Mouse (Mus musculus): ENCODE data around the gene Ift140. TPM values are rescaled to one million over a fixed set of nuclear protein-coding genes. Genes with fewer than 3 reads are reported as not detected.
A peak's percentile ranks its signal among the peaks of the same experiment; 100 is the strongest.
"Not testable (repeated sequence)": the region's sequence is repeated elsewhere in the genome, so short reads cannot be mapped to it uniquely, and the experiment has no call there.

The Ift140 gene
- polyA plus RNA-seq, 1 experiment from 2014 or later, result 26.5 TPM

GRCm38 (mm10) chr17:25120406-25120805 is 104.5 kb downstream of the Ift140 start, which contains the start of gene Ptx4:
Gene Ptx4 (plus strand): TSS chr17:25120760.
- Histone ChIP-seq H3K36me3 (no peaks in the 10 kb centered on the region), H3K4me2 (no peak within 1 kb of the TSS), H3K27me3 (no peaks in the 10 kb centered on the region), H3K9me3 (no peaks in the 10 kb centered on the region), H3K27ac (no peak within 1 kb of the TSS), H3K9ac (replicated peaks) (no peak within 1 kb of the TSS), H3K4me3 (replicated peaks) (no peak within 1 kb of the TSS), H3K4me1 (replicated peaks) (no peaks in the 10 kb centered on the region; the same call in 1 of the 2 replicates)
- no peak for ATAC-seq (ENCODE audit: insufficient number of reproducible peaks, insufficient read depth, low FRiP score, low TSS enrichment, low read depth)
- 7% methylated on average over 3 of the region's 3 CpGs for WGBS

GRCm38 (mm10) chr17:25123979-25124378 is 108.1 kb downstream of the Ift140 start:
- Histone ChIP-seq H3K4me1 (replicated peaks) (no peaks in the 10 kb centered on the region), H3K4me2 (no peak overlapping the region), H3K27ac (no peak overlapping the region), H3K4me3 (replicated peaks) (no peak overlapping the region), H3K36me3 (no peaks in the 10 kb centered on the region), H3K9me3 (no peaks in the 10 kb centered on the region), H3K9ac (replicated peaks) (no peak overlapping the region), H3K27me3 (no peaks in the 10 kb centered on the region)
- no peak for ATAC-seq (ENCODE audit: insufficient number of reproducible peaks, insufficient read depth, low FRiP score, low TSS enrichment, low read depth)
- 31% methylated on average over 7 of the region's 7 CpGs for WGBS

- not testable (repeated sequence) for H3K27me3 ChIP-seq; H3K9me3 ChIP-seq; H3K4me3 ChIP-seq (replicated peaks); H3K27ac ChIP-seq; H3K9ac ChIP-seq (replicated peaks); ATAC-seq (ENCODE audit: insufficient number of reproducible peaks, insufficient read depth, low FRiP score, low TSS enrichment, low read depth); H3K36me3 ChIP-seq; H3K4me2 ChIP-seq; H3K4me1 ChIP-seq (replicated peaks)
- WGBS, result 67% methylated on average over 3 of the region's 3 CpGs
These were observed 109.7 kb downstream of the Ift140 start for GRCm38 (mm10) chr17:25125442-25126060.

GRCm38 (mm10) chr17:25127079-25127478 is 111.2 kb downstream of the Ift140 start:
- Histone ChIP-seq H3K27me3 (no peaks in the 10 kb centered on the region), H3K4me3 (replicated peaks) (no peak overlapping the region), H3K9ac (replicated peaks) (no peak overlapping the region), H3K27ac (no peak overlapping the region), H3K4me2 (no peak overlapping the region), H3K4me1 (replicated peaks) (no peaks in the 10 kb centered on the region), H3K9me3 (no peaks in the 10 kb centered on the region), H3K36me3 (no peaks in the 10 kb centered on the region)
- ATAC-seq (ENCODE audit: insufficient number of reproducible peaks, insufficient read depth, low FRiP score, low TSS enrichment, low read depth), result no peak
- WGBS, result 74% methylated on average over 8 of the region's 8 CpGs

GRCm38 (mm10) chr17:25127681-25128080 is 111.8 kb downstream of the Ift140 start:
- Histone ChIP-seq H3K9ac (replicated peaks) (no peak overlapping the region), H3K4me1 (replicated peaks) (no peaks in the 10 kb centered on the region), H3K9me3 (no peaks in the 10 kb centered on the region), H3K27ac (no peak overlapping the region), H3K4me2 (no peak overlapping the region), H3K4me3 (replicated peaks) (no peak overlapping the region), H3K27me3 (no peaks in the 10 kb centered on the region), H3K36me3 (no peaks in the 10 kb centered on the region)
- ATAC-seq (ENCODE audit: insufficient number of reproducible peaks, insufficient read depth, low FRiP score, low TSS enrichment, low read depth), result no peak
- WGBS, result 76% methylated on average over 9 of the region's 9 CpGs

- H3K9me3 ChIP-seq, result no peaks in the 10 kb centered on the region
- no peak overlapping the region for H3K27ac ChIP-seq
- no peak overlapping the region for H3K9ac ChIP-seq (replicated peaks)
- no peak for ATAC-seq (ENCODE audit: insufficient number of reproducible peaks, insufficient read depth, low FRiP score, low TSS enrichment, low read depth)
- no peak overlapping the region for H3K4me3 ChIP-seq (replicated peaks)
- WGBS, result 92% methylated on average over 1 of the region's 1 CpGs
- no peak overlapping the region for H3K4me2 ChIP-seq
- H3K4me1 ChIP-seq (replicated peaks), result peaks cover 10% of the 10 kb centered on the region
- H3K36me3 ChIP-seq, result no peaks in the 10 kb centered on the region
- H3K27me3 ChIP-seq, result no peaks in the 10 kb centered on the region
These were observed 114.2 kb downstream of the Ift140 start for GRCm38 (mm10) chr17:25130060-25130459.

GRCm38 (mm10) chr17:25133275-25133698 is 117.4 kb downstream of the Ift140 start, which contains the start of gene Clcn7:
Gene Clcn7 (plus strand): TSS chr17:25133391.
- Histone ChIP-seq H3K36me3 (peaks cover 9% of the 10 kb centered on the region), H3K4me2 (peak within 1 kb of the TSS; percentile 72), H3K9ac (replicated peaks) (peak within 1 kb of the TSS; percentile 85), H3K27ac (no peak within 1 kb of the TSS), H3K27me3 (no peaks in the 10 kb centered on the region), H3K4me1 (replicated peaks) (peaks cover 10% of the 10 kb centered on the region), H3K4me3 (replicated peaks) (peak within 1 kb of the TSS; percentile 92), H3K9me3 (no peaks in the 10 kb centered on the region)
- peak; percentile 88 for ATAC-seq (ENCODE audit: insufficient number of reproducible peaks, insufficient read depth, low FRiP score, low TSS enrichment, low read depth)
- under 1% methylated on average over 40 of the region's 40 CpGs for WGBS

GRCm38 (mm10) chr17:25135622-25136021 is 119.7 kb downstream of the Ift140 start:
- peaks cover 10% of the 10 kb centered on the region for H3K4me1 ChIP-seq (replicated peaks)

GRCm38 (mm10) chr17:25138803-25139202 is 122.9 kb downstream of the Ift140 start:
- no peak overlapping the region for H3K27ac ChIP-seq
- H3K4me1 ChIP-seq (replicated peaks), result peaks cover 10% of the 10 kb centered on the region
- no peak overlapping the region for H3K9ac ChIP-seq (replicated peaks)
- H3K27me3 ChIP-seq, result no peaks in the 10 kb centered on the region
- no peak overlapping the region for H3K4me3 ChIP-seq (replicated peaks)
- H3K36me3 ChIP-seq, result peaks cover 14% of the 10 kb centered on the region
- H3K9me3 ChIP-seq, result no peaks in the 10 kb centered on the region
- no peak for ATAC-seq (ENCODE audit: insufficient number of reproducible peaks, insufficient read depth, low FRiP score, low TSS enrichment, low read depth)
- no peak overlapping the region for H3K4me2 ChIP-seq
- WGBS, result 92% methylated on average over 1 of the region's 1 CpGs

More at GRCm38 (mm10) chr17:25135622-25136021, 119.7 kb downstream of the Ift140 start:
- H3K4me3 ChIP-seq (replicated peaks), result no peak overlapping the region
- no peaks in the 10 kb centered on the region for H3K9me3 ChIP-seq
- H3K4me2 ChIP-seq, result no peak overlapping the region
- H3K9ac ChIP-seq (replicated peaks), result no peak overlapping the region
- WGBS, result 84% methylated on average over 6 of the region's 6 CpGs
- H3K27me3 ChIP-seq, result no peaks in the 10 kb centered on the region
- ATAC-seq (ENCODE audit: insufficient number of reproducible peaks, insufficient read depth, low FRiP score, low TSS enrichment, low read depth), result no peak
- peaks cover 9% of the 10 kb centered on the region for H3K36me3 ChIP-seq
- H3K27ac ChIP-seq, result no peak overlapping the region

GRCm38 (mm10) chr17:25139960-25140359 is 124.1 kb downstream of the Ift140 start:
- Histone ChIP-seq H3K4me3 (replicated peaks) (no peak overlapping the region), H3K9me3 (no peaks in the 10 kb centered on the region), H3K4me2 (no peak overlapping the region), H3K36me3 (peaks cover 26% of the 10 kb centered on the region), H3K9ac (replicated peaks) (no peak overlapping the region), H3K4me1 (replicated peaks) (no peaks in the 10 kb centered on the region), H3K27ac (no peak overlapping the region), H3K27me3 (no peaks in the 10 kb centered on the region)
- no peak for ATAC-seq (ENCODE audit: insufficient number of reproducible peaks, insufficient read depth, low FRiP score, low TSS enrichment, low read depth)
- WGBS, result 72% methylated on average over 4 of the region's 4 CpGs

Measured in limb, embryonic 12.5 days (tissue).